Mouse (Mus musculus) c-Kit-positive CD71-positive TER-119-positive erythroid progenitor cells, embryonic 14.5 days (primary cell): ENCODE results near the gene Tma16.

Source experiments
- DNase-seq: peaks from one replicate; pipeline ENCODE4 v3.0.0-alpha.2; 2013; ENCODE audit warnings: low spot score

Gene Tma16

GRCm38 (mm10) chr8:66486084-66486763 is at the start of gene Tma16:
Tma16 (minus strand) TSS chr8:66486530.
- DNase-seq, result peak; percentile 81

- no peak for DNase-seq
Observed at GRCm38 (mm10) chr8:66520576-66520975, 34.2 kb upstream of the Tma16 start.

GRCm38 (mm10) chr8:66519149-66519548 is 32.8 kb upstream of the Tma16 start:
- no peak for DNase-seq

GRCm38 (mm10) chr8:66511537-66511936 is 25.2 kb upstream of the Tma16 start, which contains the start of gene Tktl2:
Tktl2 (plus strand) TSS chr8:66511756.
- DNase-seq, result no peak

- no peak for DNase-seq
Observed at GRCm38 (mm10) chr8:66503381-66503780, 17.1 kb upstream of the Tma16 start.

- DNase-seq, result peak; percentile 54
Observed at GRCm38 (mm10) chr8:66496998-66497577, 10.8 kb upstream of the Tma16 start.

- peak; percentile 39 for DNase-seq
Observed at GRCm38 (mm10) chr8:66495726-66496125, 9.4 kb upstream of the Tma16 start.

GRCm38 (mm10) chr8:66494496-66494895 is 8.2 kb upstream of the Tma16 start:
- no peak for DNase-seq

- no peak for DNase-seq
Observed at GRCm38 (mm10) chr8:66490624-66491023, 4.3 kb upstream of the Tma16 start.

GRCm38 (mm10) chr8:66488556-66488955 is 2.2 kb upstream of the Tma16 start:
- no peak for DNase-seq

- DNase-seq, result no peak
Observed at GRCm38 (mm10) chr8:66476880-66477279, 9.4 kb downstream of the Tma16 start.

GRCm38 (mm10) chr8:66469821-66470220 is 16.5 kb downstream of the Tma16 start:
- DNase-seq, result no peak

GRCm38 (mm10) chr8:66457057-66457456 is 29.3 kb downstream of the Tma16 start:
- DNase-seq, result no peak

- peak; percentile 22 for DNase-seq
Observed at GRCm38 (mm10) chr8:66450691-66451090, 35.6 kb downstream of the Tma16 start.

- no peak for DNase-seq
Observed at GRCm38 (mm10) chr8:66445351-66445750, 41.0 kb downstream of the Tma16 start.

GRCm38 (mm10) chr8:66444141-66444540 is 42.2 kb downstream of the Tma16 start:
- DNase-seq, result no peak

GRCm38 (mm10) chr8:66442778-66443177 is 43.6 kb downstream of the Tma16 start:
- no peak for DNase-seq

- no peak for DNase-seq
Observed at GRCm38 (mm10) chr8:66441123-66441522, 45.2 kb downstream of the Tma16 start.

GRCm38 (mm10) chr8:66438468-66438867 is 47.9 kb downstream of the Tma16 start:
- no peak for DNase-seq

- DNase-seq, result no peak
Observed at GRCm38 (mm10) chr8:66437929-66438328, 48.4 kb downstream of the Tma16 start.

- no peak for DNase-seq
Observed at GRCm38 (mm10) chr8:66436804-66437203, 49.5 kb downstream of the Tma16 start.

- no peak for DNase-seq
Observed at GRCm38 (mm10) chr8:66433577-66433976, 52.8 kb downstream of the Tma16 start.

- DNase-seq, result no peak
Observed at GRCm38 (mm10) chr8:66430639-66431038, 55.7 kb downstream of the Tma16 start.
